Mouse (Mus musculus) ES-Bruce4 (cell line): ENCODE measurements around the gene Fbxo11. TPM values are rescaled to one million over a fixed set of nuclear protein-coding genes. Genes with fewer than 3 reads are reported as not detected.

Experiments
- H3K27ac ChIP-seq: 2 replicates; pipeline ENCODE4 v1.5.1; 2012; ENCODE audit warnings: low read length, inconsistent platforms; ENCODE audit not compliant: insufficient read depth
- H3K27me3 ChIP-seq: 2 replicates; pipeline ENCODE4 v1.6.1; 2012; ENCODE audit warnings: mild to moderate bottlenecking, low read length, inconsistent platforms; ENCODE audit not compliant: control insufficient read depth, poor library complexity, insufficient read depth, severe bottlenecking
- H3K36me3 ChIP-seq: 2 replicates; pipeline ENCODE4 v1.6.1; 2012; ENCODE audit warnings: inconsistent platforms, mild to moderate bottlenecking, low read length, moderate library complexity; ENCODE audit not compliant: control insufficient read depth, poor library complexity, insufficient read depth, severe bottlenecking
- H3K4me1 ChIP-seq: one replicate; pipeline ENCODE4 v1.8.1; 2011; ENCODE audit warnings: low read length; ENCODE audit not compliant: control insufficient read depth, insufficient read depth
- H3K4me3 ChIP-seq: 2 replicates; pipeline ENCODE4 v1.5.1; 2011; ENCODE audit warnings: low read depth, mild to moderate bottlenecking, low read length
- H3K9ac ChIP-seq: 2 replicates; pipeline ENCODE4 v1.6.1; 2012; ENCODE audit warnings: low read depth, mild to moderate bottlenecking, inconsistent platforms; ENCODE audit not compliant: poor library complexity, severe bottlenecking
- H3K9me3 ChIP-seq: replicated peaks from 2 replicates; pipeline ENCODE4 v1.6.1; 2012; ENCODE audit warnings: mild to moderate bottlenecking, low read length, inconsistent platforms; ENCODE audit not compliant: control insufficient read depth, poor library complexity, insufficient read depth, severe bottlenecking
- CTCF ChIP-seq: IDR thresholded peaks from one replicate; pipeline ENCODE4 v1.8.1; 2011; ENCODE audit warnings: low read depth, low read length
- EP300 ChIP-seq: IDR thresholded peaks from 2 replicates; pipeline ENCODE4 v1.6.1; 2011; ENCODE audit warnings: low read depth, low read length; ENCODE audit not compliant: insufficient read depth
- POLR2A ChIP-seq: IDR thresholded peaks from one replicate; pipeline ENCODE4 v1.8.1; 2011; ENCODE audit warnings: low read length; ENCODE audit not compliant: insufficient read depth
- polyA plus RNA-seq: library from polyadenylated mRNA; stranded (reverse); fragments of >200 nt; gene quantifications from 2 replicates; pipeline ENCODE4 v1.2.4, GENCODE M21; 2011; ENCODE audit warnings: low read depth; ENCODE audit not compliant: missing spikeins, insufficient read depth, insufficient read length

The Fbxo11 gene
- polyA plus RNA-seq, 1 experiment = 64.4 TPM

DNA sequence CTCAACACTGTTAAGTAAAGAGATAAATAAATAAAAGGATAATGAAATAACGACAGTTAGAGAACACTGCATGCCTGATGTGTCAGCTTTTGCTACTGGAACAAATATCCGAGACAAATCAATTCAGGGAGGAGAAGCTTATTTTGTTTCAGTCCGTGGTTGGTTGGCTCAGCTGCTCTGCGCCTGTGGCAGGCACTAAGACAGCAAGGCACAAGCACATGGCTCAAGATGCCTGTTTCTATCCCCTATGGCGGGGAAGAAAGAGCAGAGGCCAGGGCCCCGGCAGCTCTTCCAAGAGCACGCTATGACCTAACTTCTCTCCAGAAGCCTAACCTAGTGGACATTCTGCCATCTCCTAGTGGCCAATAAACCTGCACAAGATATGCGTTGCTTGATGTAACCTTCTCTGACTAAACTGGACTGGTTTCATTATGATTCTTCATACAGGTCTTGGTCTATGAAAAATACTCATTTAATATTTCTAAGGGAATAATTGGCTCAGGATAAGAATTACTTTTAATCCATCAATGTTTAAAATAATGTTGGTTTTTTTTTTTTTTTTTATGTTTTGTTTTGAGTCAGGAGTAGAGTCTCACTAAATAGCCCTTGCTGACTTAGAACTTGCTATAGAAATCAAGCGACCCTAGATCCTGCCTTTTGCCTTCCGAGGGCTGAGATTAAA lies 30.6 kb upstream of the Fbxo11 start:
- TF ChIP-seq CTCF (no peak), POLR2A (no peak), EP300 (no peak)
- Histone ChIP-seq H3K9me3 (no peaks in the 10 kb centered on the region), H3K4me1 (no peaks in the 10 kb centered on the region), H3K36me3 (no peaks in the 10 kb centered on the region), H3K27me3 (no peaks in the 10 kb centered on the region), H3K4me3 (no peak overlapping the region), H3K27ac (no peak overlapping the region), H3K9ac (no peak overlapping the region)

GRCm38 (mm10) chr17:88094327-88094726 lies 29.2 kb upstream of the Fbxo11 start:
- H3K4me3 ChIP-seq = no peak overlapping the region
- no peaks in the 10 kb centered on the region for H3K36me3 ChIP-seq
- H3K27me3 ChIP-seq = no peaks in the 10 kb centered on the region
- no peak overlapping the region for H3K9ac ChIP-seq
- no peaks in the 10 kb centered on the region for H3K4me1 ChIP-seq
- H3K27ac ChIP-seq = no peak overlapping the region
- TF ChIP-seq CTCF (no peak), EP300 (no peak), POLR2A (no peak)
- H3K9me3 ChIP-seq = no peaks in the 10 kb centered on the region

DNA sequence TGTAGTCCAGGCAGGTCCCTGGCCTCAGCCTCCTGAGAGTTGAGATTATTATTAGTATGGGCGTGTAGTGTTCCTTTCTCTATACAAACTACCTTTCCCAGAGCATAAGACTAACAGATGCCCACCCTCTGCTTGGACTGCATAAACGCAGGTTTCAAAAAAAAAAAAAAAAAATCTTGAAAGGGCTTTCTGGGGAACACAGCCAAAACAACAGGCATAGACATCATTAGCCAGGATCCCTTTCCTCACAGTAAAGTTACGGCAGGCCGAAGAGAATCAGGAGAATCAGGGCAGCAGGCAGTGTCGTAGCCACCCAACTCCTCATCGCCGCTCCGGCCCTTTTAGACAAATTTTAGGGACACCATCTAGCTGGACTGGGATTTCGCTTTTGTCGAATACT lies 28.7 kb upstream of the Fbxo11 start:
- Histone ChIP-seq H3K9me3 (no peaks in the 10 kb centered on the region), H3K9ac (no peak overlapping the region), H3K27ac (no peak overlapping the region), H3K36me3 (no peaks in the 10 kb centered on the region), H3K4me1 (no peaks in the 10 kb centered on the region), H3K4me3 (no peak overlapping the region), H3K27me3 (no peaks in the 10 kb centered on the region)
- TF ChIP-seq POLR2A = no peak
- TF ChIP-seq EP300 = no peak
- no peak for TF ChIP-seq CTCF

DNA sequence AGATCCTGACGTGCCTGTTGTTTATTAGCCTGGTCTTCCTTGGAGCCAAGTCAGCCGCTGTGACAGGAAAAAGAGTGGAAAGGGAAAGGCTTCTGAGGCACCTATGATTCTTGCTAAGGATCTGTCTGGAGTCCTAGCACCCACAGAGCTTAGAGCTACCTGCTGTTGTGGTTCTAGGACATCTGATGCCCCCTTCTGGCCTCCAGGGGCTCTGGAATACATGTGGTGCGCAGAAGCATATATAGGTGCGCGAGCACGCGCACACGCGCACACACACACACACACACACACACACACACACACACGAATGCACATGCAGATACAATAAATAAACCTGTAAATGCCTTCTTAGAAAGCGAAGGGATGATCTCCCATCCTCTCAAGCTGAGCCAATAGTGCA lies 20.9 kb upstream of the Fbxo11 start:
- TF ChIP-seq CTCF (peak; percentile 31), POLR2A (no peak), EP300 (no peak)

DNA sequence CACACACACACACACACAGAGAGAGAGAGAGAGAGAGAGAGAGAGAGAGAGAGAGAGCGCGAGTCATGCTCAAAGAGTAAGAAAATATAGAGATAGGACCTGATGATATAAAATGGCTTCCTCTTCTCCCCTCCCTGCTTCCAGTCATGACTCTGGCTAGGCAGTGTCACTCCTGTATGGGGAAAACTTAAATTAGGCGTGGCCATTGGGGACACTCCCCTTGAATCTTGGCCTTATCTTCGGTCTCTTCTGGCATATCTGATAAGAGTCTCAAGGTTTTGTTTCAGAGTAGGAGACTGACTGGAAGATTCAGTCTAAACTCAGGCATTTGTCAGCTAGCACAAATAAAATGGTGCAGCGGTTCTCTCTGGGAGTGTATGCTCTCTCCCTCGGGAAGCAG lies 16.4 kb upstream of the Fbxo11 start:
- no peak for TF ChIP-seq EP300
- no peak for TF ChIP-seq POLR2A
- TF ChIP-seq CTCF = no peak
- H3K9ac ChIP-seq = no peak overlapping the region
- no peaks in the 10 kb centered on the region for H3K27me3 ChIP-seq
- no peak overlapping the region for H3K4me3 ChIP-seq
- no peaks in the 10 kb centered on the region for H3K36me3 ChIP-seq
- H3K4me1 ChIP-seq = no peaks in the 10 kb centered on the region
- no peak overlapping the region for H3K27ac ChIP-seq
- H3K9me3 ChIP-seq = no peaks in the 10 kb centered on the region

More for the DNA sequence above, 20.9 kb upstream of the Fbxo11 start:
- no peak overlapping the region for H3K9ac ChIP-seq
- no peak overlapping the region for H3K4me3 ChIP-seq
- no peaks in the 10 kb centered on the region for H3K27me3 ChIP-seq
- no peaks in the 10 kb centered on the region for H3K9me3 ChIP-seq
- H3K36me3 ChIP-seq = no peaks in the 10 kb centered on the region
- no peaks in the 10 kb centered on the region for H3K4me1 ChIP-seq
- H3K27ac ChIP-seq = no peak overlapping the region

- no peak overlapping the region for H3K9ac ChIP-seq
- H3K4me1 ChIP-seq = no peaks in the 10 kb centered on the region
- H3K4me3 ChIP-seq = no peak overlapping the region
- no peak for TF ChIP-seq CTCF
- no peak for TF ChIP-seq EP300
- TF ChIP-seq POLR2A = no peak
- H3K27me3 ChIP-seq = no peaks in the 10 kb centered on the region
- no peaks in the 10 kb centered on the region for H3K36me3 ChIP-seq
- H3K27ac ChIP-seq = no peak overlapping the region
- H3K9me3 ChIP-seq = no peaks in the 10 kb centered on the region
These were observed 14.7 kb upstream of the Fbxo11 start for GRCm38 (mm10) chr17:88079771-88080170.
